Mouse (Mus musculus) yolk sac, embryonic 10.5 days (tissue): Measurements from ENCODE around the gene Unc13a.
A peak's percentile ranks its signal among the peaks of the same experiment; 100 is the strongest.

Experiments used
- DNase-seq: peaks from one replicate; pipeline ENCODE4 v3.0.0-alpha.2; 2017; ENCODE audit warnings: low spot score

Unc13a gene

GRCm38 (mm10) chr8:71625088-71625487, 46.5 kb downstream of the Unc13a start:
- DNase-seq, result no peak

- no peak for DNase-seq
Measured at GRCm38 (mm10) chr8:71619786-71620185, 51.8 kb downstream of the Unc13a start.

- no peak for DNase-seq
Measured at GRCm38 (mm10) chr8:71613418-71613817, 58.1 kb downstream of the Unc13a start.

- DNase-seq, result peak; percentile 74
Measured at GRCm38 (mm10) chr8:71612141-71612540, 59.4 kb downstream of the Unc13a start.

GRCm38 (mm10) chr8:71610822-71611651, 60.5 kb downstream of the Unc13a start, which contains the start of gene Colgalt1:
Gene Colgalt1 (plus strand): TSS chr8:71610998.
- DNase-seq, result peak; percentile 96

GRCm38 (mm10) chr8:71604021-71604420, 67.5 kb downstream of the Unc13a start:
- no peak for DNase-seq

- DNase-seq, result peak; percentile 90
Measured at GRCm38 (mm10) chr8:71602666-71603334, 68.8 kb downstream of the Unc13a start.

GRCm38 (mm10) chr8:71601939-71602665, 69.5 kb downstream of the Unc13a start:
- peak; percentile 12 for DNase-seq

- no peak for DNase-seq
Measured at GRCm38 (mm10) chr8:71598841-71599240, 72.7 kb downstream of the Unc13a start.

GRCm38 (mm10) chr8:71598375-71598774, 73.2 kb downstream of the Unc13a start:
- DNase-seq, result no peak

GRCm38 (mm10) chr8:71597451-71597850, 74.1 kb downstream of the Unc13a start, which contains the start of gene Fam129c:
Gene Fam129c (plus strand): TSS chr8:71597648.
- no peak for DNase-seq

GRCm38 (mm10) chr8:71596798-71597197, 74.8 kb downstream of the Unc13a start:
- DNase-seq, result no peak

- DNase-seq, result no peak
Measured at GRCm38 (mm10) chr8:71596384-71596783, 75.2 kb downstream of the Unc13a start.

- peak; percentile 52 for DNase-seq
Measured at GRCm38 (mm10) chr8:71595862-71596261, 75.7 kb downstream of the Unc13a start.

- DNase-seq, result no peak
Measured at GRCm38 (mm10) chr8:71594324-71594722, 77.2 kb downstream of the Unc13a start.

GRCm38 (mm10) chr8:71593556-71594323, 77.8 kb downstream of the Unc13a start:
- DNase-seq, result no peak

- DNase-seq, result no peak
Measured at GRCm38 (mm10) chr8:71592374-71593170, 79.0 kb downstream of the Unc13a start.

GRCm38 (mm10) chr8:71591471-71592373, 79.8 kb downstream of the Unc13a start, which contains the start of gene Pgls:
Gene Pgls (plus strand): TSS chr8:71592176.
- peak; percentile 95 for DNase-seq

GRCm38 (mm10) chr8:71591017-71591416, 80.5 kb downstream of the Unc13a start:
- no peak for DNase-seq

- DNase-seq, result no peak
Measured at GRCm38 (mm10) chr8:71588762-71589161, 82.8 kb downstream of the Unc13a start.
